ENCODE assay signal across 15 mouse cellular contexts in genomic region chr14:30559321-30559850, GRCm38 (mm10). TPM values are rescaled to one million over a fixed set of nuclear protein-coding genes. Genes with fewer than 3 reads are reported as not detected.
DNase-seq lines count a peak whose midpoint lies in the region; ATAC-seq lines count a peak whose summit lies in the region.
"Had no signal": no experiment of that assay in that cellular context is flagged by ENCODE, and none has a peak within 500 bp of the region (broad histone marks: within the 10 kb centered on the region; RNA-seq: fewer than 3 reads in every experiment).

No protein-coding gene starts in this region.

- no peaks in the 10 kb centered on the region for H3K27me3 ChIP-seq in kidney, embryonic 16.5 days (ENCODE audit: insufficient read depth, low read length)
- H3K27me3 ChIP-seq: embryonic facial prominence, embryonic 12.5 days; intestine, embryonic 15.5 days; megakaryocyte, embryonic 14.5 days; neural tube, embryonic 12.5 days; stomach, embryonic 15.5 days had no signal

- 69% methylated on average over 17 of the region's 17 CpGs for WGBS in kidney, embryonic 16.5 days

- peaks cover 6% of the 10 kb centered on the region; the same call in 1 of the 2 replicates for H3K4me1 ChIP-seq in kidney, embryonic 16.5 days (ENCODE audit: insufficient read depth, low read length)
- H3K4me1 ChIP-seq: embryonic facial prominence, embryonic 12.5 days had no signal

- no peak for ATAC-seq in kidney, embryonic 16.5 days (ENCODE audit: low FRiP score, low TSS enrichment)
- ATAC-seq in megakaryocyte-erythroid progenitor cell, adult 5-6 weeks (replicated peaks; ENCODE audit: low FRiP score, low TSS enrichment, poor library complexity, severe bottlenecking): no peak
- ATAC-seq: forebrain, postnatal 0 days; intestine, embryonic 15.5 days had no signal

- peak; percentile 66 for DNase-seq in kidney, adult 11 months
- peak; percentile 78 for DNase-seq in ZHBTc4 (ENCODE audit: low read depth, low spot score)
- peak; percentile 43 to 58 for DNase-seq in cerebellum, postnatal 36 days
- peak; percentile 74 to 89 for DNase-seq in kidney, postnatal 25 days
- no peak for DNase-seq in c-Kit-positive CD71-positive TER-119-positive erythroid progenitor cells, embryonic 14.5 days (ENCODE audit: low spot score)
- DNase-seq in urinary bladder, postnatal 14 days (ENCODE audit: low spot score): no peak
- DNase-seq: forebrain, postnatal 0 days; right cerebral cortex, postnatal 14 days had no signal

- no peak overlapping the region for H3K9ac ChIP-seq in kidney, embryonic 16.5 days (replicated peaks; ENCODE audit: low read length)
- H3K9ac ChIP-seq: embryonic facial prominence, embryonic 12.5 days; forebrain, postnatal 0 days; intestine, embryonic 15.5 days; neural tube, embryonic 12.5 days; stomach, embryonic 15.5 days had no signal

- H3K36me3 ChIP-seq in kidney, embryonic 16.5 days (ENCODE audit: insufficient read depth, low read length): peaks cover 54% of the 10 kb centered on the region

- no peak overlapping the region for H3K4me3 ChIP-seq in kidney, embryonic 16.5 days (ENCODE audit: low read length)
- H3K4me3 ChIP-seq: embryonic facial prominence, embryonic 12.5 days; intestine, embryonic 15.5 days; megakaryocyte, embryonic 14.5 days; neural tube, embryonic 12.5 days; stomach, embryonic 15.5 days had no signal

- no peak overlapping the region for H3K27ac ChIP-seq in kidney, embryonic 16.5 days (ENCODE audit: low read length)
- H3K27ac ChIP-seq: embryonic facial prominence, embryonic 12.5 days; intestine, embryonic 15.5 days; neural tube, embryonic 12.5 days; stomach, embryonic 15.5 days had no signal

- no peaks in the 10 kb centered on the region for H3K9me3 ChIP-seq in kidney, embryonic 16.5 days (ENCODE audit: low read length)
- H3K9me3 ChIP-seq: embryonic facial prominence, embryonic 12.5 days; intestine, embryonic 15.5 days; megakaryocyte, embryonic 14.5 days; neural tube, embryonic 12.5 days; stomach, embryonic 15.5 days had no signal

- H3K4me2 ChIP-seq in kidney, embryonic 16.5 days (replicated peaks; ENCODE audit: low read depth, low read length): no peak overlapping the region
- H3K4me2 ChIP-seq: embryonic facial prominence, embryonic 12.5 days; intestine, embryonic 15.5 days; neural tube, embryonic 12.5 days; stomach, embryonic 15.5 days had no signal

RNA-seq across cellular contexts. Expression of gene Tkt, which starts 11.2 kb away (rescaled TPM):
- 314 TPM in 2 replicates for polyA plus RNA-seq in kidney, embryonic 16.5 days (2015; fragmentation: Nextera tagmentation; extraction: Ambion mirVana)
- 485 and 613 TPM in 2 replicates for total RNA-seq in megakaryocyte-erythroid progenitor cell, adult 5-6 weeks (2014; fragmentation: Nextera tagmentation)
- total RNA-seq in megakaryocyte-erythroid progenitor cell, adult 5-6 weeks (2017): 500 and 571 TPM in 2 replicates

Comparison
In these comparisons a context has a peak if more than half of its experiments do, and no peak if none do; other contexts are left out.
1. DNase-seq: peak in kidney, adult 11 months (single experiment), ZHBTc4 (single experiment), cerebellum, postnatal 36 days (2 of 2) and kidney, postnatal 25 days (2 of 2); none in c-Kit-positive CD71-positive TER-119-positive erythroid progenitor cells, embryonic 14.5 days (single experiment) and urinary bladder, postnatal 14 days (single experiment).